Mouse (Mus musculus) midbrain, embryonic 10.5 days (tissue): Measurements from ENCODE around the gene Oosp3. TPM values are rescaled to one million over a fixed set of nuclear protein-coding genes. Genes with fewer than 3 reads are reported as not detected.

ENCODE experiments used
- DNase-seq: peaks from one replicate; pipeline ENCODE4 v3.0.0-alpha.2; 2017; ENCODE audit warnings: low spot score
- H3K27ac ChIP-seq: fragments of 300-500 bp; sonication (generic); replicated peaks from 2 replicates; pipeline ENCODE4 v1.5.1; 2016; ENCODE audit warnings: mild to moderate bottlenecking
- H3K27me3 ChIP-seq: fragments of 300-500 bp; sonication (generic); 2 replicates; pipeline ENCODE4 v1.6.1; 2016; ENCODE audit warnings: low read depth, mild to moderate bottlenecking; ENCODE audit not compliant: poor library complexity, severe bottlenecking
- H3K36me3 ChIP-seq: fragments of 300-500 bp; sonication (generic); 2 replicates; pipeline ENCODE4 v1.6.1; 2016; ENCODE audit warnings: mild to moderate bottlenecking, moderate library complexity
- H3K4me1 ChIP-seq: fragments of 300-500 bp; sonication (generic); 2 replicates; pipeline ENCODE4 v1.6.1; 2016
- H3K4me3 ChIP-seq: fragments of 300-500 bp; sonication (generic); 2 replicates; pipeline ENCODE4 v1.5.1; 2016; ENCODE audit warnings: mild to moderate bottlenecking, moderate library complexity
- H3K9me3 ChIP-seq: fragments of 300-500 bp; sonication (generic); replicated peaks from 2 replicates; pipeline ENCODE4 v1.6.1; 2016; ENCODE audit warnings: mild to moderate bottlenecking
- WGBS: fragments of 180-500 bp; shearing (Covaris S2); methylation state at CpG from one replicate; pipeline ENCODE4 v1.1.7; 2016; 5-methylcytosine and 5-hydroxymethylcytosine counted together
- polyA plus RNA-seq: library from polyadenylated mRNA; unstranded; fragments of >200 nt; fragmentation: Nextera tagmentation; extraction: Ambion mirVana; gene quantifications from 2 replicates; pipeline ENCODE4 v1.2.1, GENCODE M21; 2016

Oosp3 gene
- polyA plus RNA-seq, 1 experiment from 2014 or later, result not detected

DNA sequence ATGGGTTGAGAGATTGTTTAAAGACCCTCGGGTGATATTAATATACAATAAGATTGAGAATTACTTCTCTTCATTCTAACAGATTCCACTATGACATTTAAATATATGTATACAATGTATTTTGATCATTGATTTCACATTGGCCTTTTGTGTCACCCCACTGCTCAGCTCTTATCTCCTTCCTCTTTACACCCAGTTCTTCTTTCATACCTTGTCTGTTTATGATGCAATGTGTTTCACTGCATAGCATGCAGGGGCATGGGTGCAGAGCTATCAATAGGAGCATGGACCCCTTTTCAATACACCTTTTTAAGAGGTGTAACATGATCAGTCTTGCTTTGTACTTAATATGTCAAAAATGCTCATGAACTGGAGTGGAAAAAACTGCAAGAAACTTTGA lies 33.4 kb downstream of the Oosp3 start:
- Histone ChIP-seq H3K9me3 (no peaks in the 10 kb centered on the region), H3K27ac (no peak overlapping the region), H3K27me3 (no peaks in the 10 kb centered on the region), H3K36me3 (no peaks in the 10 kb centered on the region), H3K4me3 (no peak overlapping the region), H3K4me1 (no peaks in the 10 kb centered on the region)
- no peak for DNase-seq
- WGBS, result 76% methylated on average over 1 of the region's 1 CpGs

DNA sequence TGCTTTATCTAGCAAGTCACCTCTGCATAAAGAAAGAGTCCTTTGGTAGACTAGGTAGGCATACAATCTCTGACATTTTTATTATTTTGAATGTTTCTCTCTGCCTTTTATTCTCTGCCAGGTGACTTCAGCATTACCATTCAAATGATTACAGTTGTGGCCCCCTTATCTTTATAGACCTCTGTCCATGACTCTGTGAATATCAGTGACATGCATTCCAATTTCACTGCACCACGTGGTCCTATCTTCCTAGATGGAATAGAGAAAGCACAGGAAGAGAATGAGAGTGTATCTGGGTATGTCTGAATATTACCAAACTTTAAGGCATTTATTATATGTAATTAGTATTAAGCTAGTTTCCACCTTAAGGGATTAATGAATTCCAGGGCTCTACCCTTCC lies 39.6 kb downstream of the Oosp3 start:
- Histone ChIP-seq H3K9me3 (no peaks in the 10 kb centered on the region), H3K27ac (no peak overlapping the region), H3K4me3 (no peak overlapping the region), H3K27me3 (no peaks in the 10 kb centered on the region), H3K36me3 (no peaks in the 10 kb centered on the region), H3K4me1 (no peaks in the 10 kb centered on the region)
- no peak for DNase-seq
- WGBS, result 60% methylated on average over 1 of the region's 1 CpGs

DNA sequence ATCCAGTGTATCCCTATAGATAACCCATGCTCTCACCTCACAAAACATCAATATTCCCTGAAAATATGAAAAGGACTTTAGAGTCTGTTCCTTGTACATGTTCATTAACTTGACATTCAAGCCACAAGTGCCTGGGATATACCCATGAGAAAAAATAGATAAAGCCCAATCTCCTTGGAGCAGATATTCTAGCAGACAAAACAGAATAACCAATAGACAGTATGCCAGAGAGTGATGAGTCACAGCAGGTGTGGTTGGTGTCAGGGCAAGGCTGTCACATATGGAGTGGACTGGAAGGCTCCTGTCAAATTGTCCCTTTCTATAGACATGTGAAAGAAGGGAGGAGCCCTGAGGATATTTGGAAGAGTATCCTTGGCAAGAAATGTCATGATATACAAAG lies 48.8 kb downstream of the Oosp3 start:
- no peaks in the 10 kb centered on the region for H3K9me3 ChIP-seq
- H3K27me3 ChIP-seq, result no peaks in the 10 kb centered on the region
- H3K4me1 ChIP-seq, result no peaks in the 10 kb centered on the region
- no peak overlapping the region for H3K27ac ChIP-seq
- H3K4me3 ChIP-seq, result no peak overlapping the region
- DNase-seq, result no peak
- no peaks in the 10 kb centered on the region for H3K36me3 ChIP-seq

DNA sequence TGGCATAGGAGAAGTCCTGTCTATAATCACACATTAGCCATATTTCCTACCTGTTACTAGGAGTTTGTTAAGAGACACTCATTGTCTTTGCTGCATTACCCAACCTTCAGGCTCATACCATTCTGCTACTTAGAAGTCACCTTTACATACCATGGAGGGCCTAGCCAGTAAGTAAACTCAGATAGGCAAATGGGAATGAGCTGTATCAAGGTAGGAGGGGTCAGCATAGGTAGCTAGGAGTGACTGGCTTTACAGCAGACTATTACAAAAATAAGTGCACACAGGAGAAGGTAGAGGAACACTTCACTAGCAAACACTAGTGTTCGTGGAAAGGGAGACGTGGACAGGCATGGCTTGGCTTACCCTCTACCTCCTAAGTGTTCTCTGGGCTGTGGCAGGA lies 50.4 kb downstream of the Oosp3 start, which contains the start of gene Gif:
Gene Gif (plus strand): TSS at position 257 of the 400 bp plus-strand sequence.
- Histone ChIP-seq H3K27me3 (no peaks in the 10 kb centered on the region), H3K4me3 (no peak within 1 kb of the TSS), H3K4me1 (no peaks in the 10 kb centered on the region), H3K9me3 (no peaks in the 10 kb centered on the region), H3K27ac (no peak within 1 kb of the TSS), H3K36me3 (no peaks in the 10 kb centered on the region)
- 84% methylated on average over 2 of the region's 2 CpGs for WGBS
- DNase-seq, result no peak

Other genes starting within 250 kb of the Oosp3 start
- 2.0 and 2.2 TPM in 2 replicates for gene Ms4a6c, start 227.7 kb upstream of the Oosp3 start, polyA plus RNA-seq
- gene Gm8369, start 211.1 kb upstream of the Oosp3 start, polyA plus RNA-seq, result not detected in 2 replicates
- 2.3 and 3.0 TPM in 2 replicates for gene Ms4a6b, start 180.5 kb upstream of the Oosp3 start, polyA plus RNA-seq
- gene Ms4a4d, start 160.3 kb upstream of the Oosp3 start, polyA plus RNA-seq, result 0.31 and 0.99 TPM in 2 replicates
- gene Ms4a6d, start 92.2 kb upstream of the Oosp3 start, polyA plus RNA-seq, result 1.4 and 2.5 TPM in 2 replicates
- not detected in 2 replicates for gene Ms4a2, start 73.3 kb upstream of the Oosp3 start, polyA plus RNA-seq
- gene Ms4a3, start 56.2 kb upstream of the Oosp3 start, polyA plus RNA-seq, result not detected in 2 replicates
- gene Oosp2, start 36.5 kb upstream of the Oosp3 start, polyA plus RNA-seq, result not detected in 2 replicates
- not detected in 2 replicates for gene Oosp1, start 5.9 kb upstream of the Oosp3 start, polyA plus RNA-seq
- gene Gif, start 50.5 kb downstream of the Oosp3 start, polyA plus RNA-seq, result not detected in 2 replicates
- gene Mrpl16, start 73.3 kb downstream of the Oosp3 start, polyA plus RNA-seq, result 56.0 and 57.6 TPM in 2 replicates
- gene Stx3, start 122.3 kb downstream of the Oosp3 start, polyA plus RNA-seq, result 13.7 and 16.0 TPM in 2 replicates
- gene Olfr1417, start 142.2 kb downstream of the Oosp3 start, polyA plus RNA-seq, result not detected in 2 replicates
- not detected in 2 replicates for gene Olfr1418, start 164.0 kb downstream of the Oosp3 start, polyA plus RNA-seq
- gene Olfr1419, start 178.1 kb downstream of the Oosp3 start, polyA plus RNA-seq, result not detected in 2 replicates
- not detected in 2 replicates for gene Olfr1420, start 189.5 kb downstream of the Oosp3 start, polyA plus RNA-seq
- 23.5 and 24.3 TPM in 2 replicates for gene Patl1, start 215.3 kb downstream of the Oosp3 start, polyA plus RNA-seq